Mouse (Mus musculus): Measurements from ENCODE around the gene Tppp2. TPM values are rescaled to one million over a fixed set of nuclear protein-coding genes. Genes with fewer than 3 reads are reported as not detected.

The Tppp2 gene
- total RNA-seq (2023), result not detected

DNA sequence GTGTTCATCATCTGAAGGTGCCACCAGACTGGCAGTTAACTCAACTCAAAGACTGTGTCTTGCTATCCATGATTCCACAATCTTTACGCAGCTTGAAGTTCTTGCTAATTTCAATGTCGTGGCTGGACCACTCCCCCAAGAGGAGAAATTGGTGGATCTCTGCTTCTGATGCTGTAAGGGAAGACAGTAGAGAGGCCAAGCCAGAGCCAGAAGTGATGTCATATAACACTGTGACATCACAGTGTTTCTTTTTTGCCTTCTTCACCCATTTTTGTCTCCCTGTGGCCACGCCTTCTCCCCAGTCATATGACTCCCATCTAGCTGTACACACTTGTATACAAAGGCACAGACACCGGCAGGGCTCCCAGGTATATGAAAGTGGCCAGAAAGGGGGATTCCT lies at the start of gene Tppp2:
Tppp2 (plus strand) TSS at position 301 of the 400 bp plus-strand sequence.

DNA sequence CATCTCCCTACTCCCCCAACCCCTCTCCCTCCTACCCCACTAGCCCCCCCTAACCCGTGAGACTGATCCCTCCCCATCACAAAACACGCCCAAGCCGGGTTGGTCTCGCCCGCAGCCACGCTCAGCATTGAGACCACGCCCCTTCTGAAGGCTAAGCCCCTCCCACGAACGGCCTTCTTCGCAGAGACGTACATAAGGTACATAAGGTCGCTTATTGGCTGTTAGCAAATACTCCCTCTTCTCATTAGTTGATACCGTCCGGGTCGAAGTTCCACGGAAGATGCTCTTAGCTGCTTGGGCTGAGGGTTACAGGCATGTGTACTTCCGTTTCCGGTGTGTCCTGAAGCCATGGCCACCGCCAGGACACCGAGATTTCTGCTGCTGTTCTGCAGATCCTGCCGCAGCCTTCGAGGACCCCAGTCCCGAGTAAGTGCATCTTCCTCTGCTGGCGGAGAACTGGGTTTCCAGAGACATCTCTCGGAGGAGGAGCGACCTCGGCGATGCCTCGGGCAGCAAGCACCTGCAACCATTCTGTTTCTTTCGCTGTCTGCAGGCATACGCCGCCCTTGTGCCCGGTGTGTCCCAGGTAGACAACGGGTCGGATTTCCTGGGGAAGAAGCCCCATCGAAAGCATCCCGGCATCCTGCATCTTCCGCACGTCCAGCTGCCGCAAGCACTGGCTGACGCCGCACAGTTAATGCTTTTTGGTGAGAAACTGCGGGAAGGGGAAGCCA lies 33.5 kb upstream of the Tppp2 start, which contains the start of gene Mettl17:
Mettl17 (plus strand) TSS at position 245 of the 734 bp plus-strand sequence.

DNA sequence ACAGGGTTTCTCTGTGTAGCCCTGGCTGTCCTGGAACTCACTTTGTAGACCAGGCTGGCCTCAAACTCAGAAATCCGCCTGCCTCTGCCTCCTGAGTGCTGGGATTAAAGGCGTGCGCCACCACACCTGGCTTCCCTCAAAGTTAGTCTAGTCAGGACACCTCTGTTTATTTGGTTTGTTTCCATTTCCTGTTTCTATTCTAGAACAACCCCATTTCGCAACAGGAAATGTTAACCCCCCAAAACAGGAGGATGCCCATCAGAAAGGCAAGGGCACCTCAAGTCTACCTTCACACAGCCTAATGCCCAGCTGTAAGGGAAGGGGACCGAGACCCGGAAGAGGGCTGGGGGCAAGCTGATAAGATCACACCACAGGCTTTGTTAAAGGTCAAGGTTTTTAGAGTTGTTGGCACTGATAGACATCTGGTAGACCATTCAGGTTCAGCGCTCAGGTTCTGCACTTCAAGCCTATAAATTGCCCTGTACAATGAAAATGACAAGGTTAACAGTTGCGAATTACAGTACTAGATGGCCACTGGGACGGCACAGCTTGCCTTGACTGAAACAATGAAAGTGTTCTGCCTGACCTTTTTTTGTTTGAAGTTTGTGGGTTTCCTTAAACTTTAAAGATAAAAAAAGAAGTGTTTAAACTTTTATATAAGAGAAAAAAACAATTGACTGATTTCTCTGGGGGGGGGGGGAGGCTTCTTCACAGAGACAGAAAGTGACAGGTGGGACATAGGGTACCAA lies 25.9 kb upstream of the Tppp2 start, which contains the start of gene Slc39a2:
Slc39a2 (plus strand) TSS at position 699 of the 749 bp plus-strand sequence.

DNA sequence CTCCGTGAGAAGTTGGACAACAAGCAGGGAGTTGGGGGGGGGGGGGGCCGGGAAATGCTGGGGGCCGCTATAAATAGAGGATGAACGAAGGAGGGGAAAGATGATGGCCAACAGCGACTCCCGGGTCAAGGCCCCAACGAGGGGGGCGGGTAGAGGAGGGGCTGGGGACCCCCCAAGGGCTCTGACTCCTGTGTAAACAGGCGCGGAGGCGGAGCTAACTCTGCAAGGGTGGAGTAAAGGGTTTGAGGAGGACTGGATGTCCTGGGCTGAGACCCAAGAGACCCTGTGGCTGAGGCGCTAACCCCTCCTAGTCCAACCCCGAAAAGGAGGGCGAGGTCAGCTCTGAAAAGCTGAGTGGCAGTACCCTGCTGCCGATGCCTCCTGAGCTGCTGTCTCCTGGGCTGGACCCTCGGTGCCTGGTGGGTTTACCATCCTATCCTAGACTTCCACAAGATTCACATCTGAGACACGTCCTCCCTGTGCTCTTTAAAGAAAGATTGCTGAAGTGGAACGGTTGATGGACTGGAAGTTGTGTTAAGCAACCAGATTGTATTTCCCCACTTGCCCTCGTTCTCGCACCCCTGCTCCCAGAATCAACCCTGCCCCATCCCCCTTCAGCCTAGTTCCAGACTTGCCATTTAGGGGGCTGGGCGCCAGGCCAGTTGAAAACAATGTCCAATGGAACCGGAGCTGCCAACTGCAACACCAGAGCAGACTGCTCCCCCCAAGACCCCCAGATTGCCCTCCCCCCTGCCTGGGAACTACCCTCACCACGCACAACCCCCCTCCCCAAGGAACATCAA lies 4.1 kb upstream of the Tppp2 start, which contains the start of gene Ndrg2:
Ndrg2 (minus strand) TSS at position 199 of the 803 bp plus-strand sequence.

DNA sequence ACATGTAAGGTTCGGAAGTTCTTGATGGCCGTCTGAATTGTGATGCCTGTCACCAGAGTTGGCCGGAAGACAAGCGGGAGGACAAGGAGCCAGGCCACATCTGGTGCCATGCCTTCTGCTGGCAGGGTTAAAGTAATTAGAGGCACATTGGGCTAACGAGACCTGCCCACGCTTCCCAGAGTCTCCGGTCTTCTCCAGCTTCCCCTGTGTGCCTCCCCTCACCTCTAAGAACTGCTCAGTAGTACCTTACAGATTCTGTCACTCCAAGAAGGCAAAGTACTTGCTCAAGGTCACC lies 4.3 kb downstream of the Tppp2 start, which contains the start of gene Rnase13:
Rnase13 (minus strand) TSS at position 203 of the 295 bp plus-strand sequence.

Other genes starting within 250 kb of the Tppp2 start
- gene Gm17079, start 223.0 kb upstream of the Tppp2 start, total RNA-seq (2023), result not detected
- not detected for gene Gm5800, start 201.2 kb upstream of the Tppp2 start, total RNA-seq (2023)
- gene Ang4, start 144.8 kb upstream of the Tppp2 start, total RNA-seq (2023), result not detected
- gene AY358078, start 118.4 kb upstream of the Tppp2 start, total RNA-seq (2023), result not detected
- 10 to 100 TPM; 11.6 to 35.3 TPM for gene Ear6, start 64.7 kb upstream of the Tppp2 start, total RNA-seq (2023)
- gene Mettl17, start 33.6 kb upstream of the Tppp2 start, total RNA-seq (2023), result 10 to 100 TPM; 10.7 to 12.1 TPM
- under 1 TPM; 0.15 to 0.28 TPM for gene Slc39a2, start 25.5 kb upstream of the Tppp2 start, total RNA-seq (2023)
- gene Ndrg2, start 4.3 kb upstream of the Tppp2 start, total RNA-seq (2023), result 1 to 10 TPM; 1.5 to 2.0 TPM
- not detected for gene Rnase13, start 4.3 kb downstream of the Tppp2 start, total RNA-seq (2023)
- gene Arhgef40, start 66.3 kb downstream of the Tppp2 start, total RNA-seq (2023), result 10 to 100 TPM in 1 of 2 experiments, 1 to 10 TPM in 1; 7.1 to 11.2 TPM
- under 1 TPM in 1 of 2 experiments, not detected in 1; 0.66 TPM for gene Tmem253, start 97.2 kb downstream of the Tppp2 start, total RNA-seq (2023)
- gene Zfp219, start 102.3 kb downstream of the Tppp2 start, total RNA-seq (2023), result 10 to 100 TPM; 11.5 to 12.5 TPM
- gene Olfr221, start 124.0 kb downstream of the Tppp2 start, total RNA-seq (2023), result not detected
- 100 to 1,000 TPM; 225 to 228 TPM for gene Hnrnpc, start 185.6 kb downstream of the Tppp2 start, total RNA-seq (2023)
- 1 to 10 TPM in 1 of 2 experiments, under 1 TPM in 1; 0.42 to 2.3 TPM for gene Rpgrip1, start 192.3 kb downstream of the Tppp2 start, total RNA-seq (2023)